Mouse (Mus musculus): ENCODE results near the gene Prkab2. TPM values are rescaled to one million over a fixed set of nuclear protein-coding genes. Genes with fewer than 3 reads are reported as not detected.

The Prkab2 gene
- polyA plus RNA-seq, 1 experiment from 2014 or later: 8.7 TPM

DNA sequence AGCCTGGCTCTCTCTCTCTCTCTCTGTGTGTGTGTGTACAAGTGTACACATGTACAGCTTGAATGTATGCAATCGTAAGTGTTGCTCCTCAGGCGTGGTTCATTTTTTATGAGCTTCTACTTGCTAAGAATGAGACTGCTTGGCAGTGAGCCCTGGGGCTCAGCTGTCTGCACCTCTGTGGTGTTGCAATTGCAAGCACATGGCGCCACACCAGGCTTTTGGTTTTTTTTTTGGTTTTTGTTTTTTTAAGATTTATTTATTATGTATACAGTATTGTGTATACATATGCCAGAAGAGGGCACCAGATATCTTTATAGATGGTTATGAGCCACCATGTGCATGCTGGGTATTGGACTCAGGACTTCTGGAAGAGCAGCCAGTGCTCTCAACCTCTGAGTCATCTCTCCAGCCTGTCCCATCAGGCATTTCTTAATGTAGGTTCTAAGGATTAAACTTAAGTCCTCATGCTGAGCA is 23.7 kb upstream of the Prkab2 start:
- Histone ChIP-seq H3K27ac (ENCODE audit: low read length) (no peak overlapping the region), H3K4me1 (ENCODE audit: control insufficient read depth, insufficient read depth, low read length) (0 out of 2 replicates have a peak, but pooled peaks cover 3% of the 10 kb centered on the region), H3K4me3 (ENCODE audit: low read depth, low read length) (no peak overlapping the region), H3K9ac (replicated peaks; ENCODE audit: low read depth, low read length) (no peak overlapping the region), H3K27me3 (ENCODE audit: control insufficient read depth, insufficient read depth, low read length) (no peaks in the 10 kb centered on the region), H3K9me3 (ENCODE audit: control insufficient read depth, low read depth, low read length) (no peaks in the 10 kb centered on the region), H3K36me3 (ENCODE audit: control insufficient read depth, insufficient read depth, low read length) (no peaks in the 10 kb centered on the region), H3K4me2 (replicated peaks; ENCODE audit: low read depth, low read length) (no peak overlapping the region)
- no peak for ATAC-seq (ENCODE audit: insufficient number of reproducible peaks, insufficient read depth, low FRiP score, low read depth)
- WGBS: 68% methylated on average over 3 of the region's 3 CpGs

DNA sequence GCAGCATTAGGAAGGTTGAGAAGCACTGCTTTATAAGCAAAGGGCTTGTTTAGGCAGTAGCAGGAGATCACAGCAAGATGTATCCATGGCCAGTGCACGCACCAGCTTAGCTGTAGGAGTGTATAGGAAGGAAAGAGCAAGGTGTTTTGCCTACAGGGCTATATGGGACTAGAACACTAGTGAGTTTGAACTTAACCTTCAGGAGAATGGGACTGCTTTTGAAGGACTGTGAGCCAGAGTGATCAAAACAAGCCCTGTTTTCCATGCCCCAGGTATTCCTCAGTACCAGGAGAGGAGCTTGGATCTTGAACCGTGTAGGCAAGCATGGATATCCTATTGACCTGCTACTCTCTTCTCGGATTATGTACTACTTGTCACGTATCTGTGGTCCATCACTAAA is 16.6 kb upstream of the Prkab2 start:
- no peak for ATAC-seq (ENCODE audit: insufficient number of reproducible peaks, insufficient read depth, low FRiP score, low read depth)
- Histone ChIP-seq H3K4me1 (ENCODE audit: control insufficient read depth, insufficient read depth, low read length) (no peaks in the 10 kb centered on the region), H3K9ac (replicated peaks; ENCODE audit: low read depth, low read length) (no peak overlapping the region), H3K27ac (ENCODE audit: low read length) (no peak overlapping the region), H3K36me3 (ENCODE audit: control insufficient read depth, insufficient read depth, low read length) (no peaks in the 10 kb centered on the region), H3K9me3 (ENCODE audit: control insufficient read depth, low read depth, low read length) (no peaks in the 10 kb centered on the region), H3K4me3 (ENCODE audit: low read depth, low read length) (no peak overlapping the region), H3K4me2 (replicated peaks; ENCODE audit: low read depth, low read length) (no peak overlapping the region), H3K27me3 (ENCODE audit: control insufficient read depth, insufficient read depth, low read length) (no peaks in the 10 kb centered on the region)
- 90% methylated on average over 4 of the region's 4 CpGs for WGBS

DNA sequence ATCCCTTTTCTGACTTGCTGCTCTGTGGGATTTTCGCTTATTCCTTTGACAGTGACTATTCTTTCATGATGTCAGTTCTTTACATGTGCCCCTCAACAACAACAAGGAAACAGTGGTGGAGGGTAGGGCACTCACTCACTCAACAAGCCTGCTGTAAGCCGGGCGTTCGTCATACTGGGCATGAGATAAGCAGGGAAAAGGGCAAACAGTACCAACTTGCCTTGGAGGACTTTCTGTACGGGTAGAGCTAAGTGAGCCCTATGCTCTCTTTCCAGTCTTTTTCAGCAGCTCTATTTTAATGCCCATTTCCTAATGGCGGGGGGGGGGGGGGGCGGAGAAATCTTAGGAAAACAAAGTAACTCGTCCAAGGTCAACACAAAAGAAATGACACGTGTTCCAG is 16.0 kb upstream of the Prkab2 start:
- no peaks in the 10 kb centered on the region for H3K9me3 ChIP-seq (ENCODE audit: control insufficient read depth, low read depth, low read length)
- no peak for ATAC-seq (ENCODE audit: insufficient number of reproducible peaks, insufficient read depth, low FRiP score, low read depth)
- WGBS: 79% methylated on average over 9 of the region's 9 CpGs
- no peaks in the 10 kb centered on the region for H3K27me3 ChIP-seq (ENCODE audit: control insufficient read depth, insufficient read depth, low read length)
- H3K9ac ChIP-seq (replicated peaks; ENCODE audit: low read depth, low read length): no peak overlapping the region
- H3K4me2 ChIP-seq (replicated peaks; ENCODE audit: low read depth, low read length): no peak overlapping the region
- no peaks in the 10 kb centered on the region for H3K36me3 ChIP-seq (ENCODE audit: control insufficient read depth, insufficient read depth, low read length)
- H3K4me1 ChIP-seq (ENCODE audit: control insufficient read depth, insufficient read depth, low read length): no peaks in the 10 kb centered on the region
- no peak overlapping the region for H3K4me3 ChIP-seq (ENCODE audit: low read depth, low read length)
- no peak overlapping the region for H3K27ac ChIP-seq (ENCODE audit: low read length)

DNA sequence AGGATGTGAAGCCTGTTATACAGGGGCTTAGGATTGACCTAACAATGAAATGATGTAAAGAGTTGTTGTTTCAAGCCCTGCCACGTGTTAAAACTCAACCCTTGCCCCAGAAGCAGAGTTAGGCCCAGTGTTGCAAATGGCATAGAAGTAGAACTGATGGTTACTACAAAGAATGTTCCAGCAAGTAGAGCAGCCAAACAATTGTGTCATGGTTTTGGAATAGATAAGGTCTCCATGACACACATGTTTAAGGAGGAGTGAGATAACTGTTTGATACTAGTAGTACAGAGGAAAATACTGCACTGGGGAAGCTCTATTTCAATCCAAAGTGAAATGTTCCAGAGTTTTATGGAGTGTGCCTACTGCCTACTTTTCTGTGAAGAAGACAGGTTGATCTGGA is 9.5 kb upstream of the Prkab2 start:
- WGBS: 41% methylated on average over 1 of the region's 1 CpGs
- Histone ChIP-seq H3K36me3 (ENCODE audit: control insufficient read depth, insufficient read depth, low read length) (no peaks in the 10 kb centered on the region), H3K9ac (replicated peaks; ENCODE audit: low read depth, low read length) (no peak overlapping the region), H3K4me2 (replicated peaks; ENCODE audit: low read depth, low read length) (no peak overlapping the region), H3K9me3 (ENCODE audit: control insufficient read depth, low read depth, low read length) (no peaks in the 10 kb centered on the region), H3K4me3 (ENCODE audit: low read depth, low read length) (no peak overlapping the region), H3K27me3 (ENCODE audit: control insufficient read depth, insufficient read depth, low read length) (no peaks in the 10 kb centered on the region), H3K4me1 (ENCODE audit: control insufficient read depth, insufficient read depth, low read length) (0 out of 2 replicates have a peak, but pooled peaks cover 4% of the 10 kb centered on the region), H3K27ac (ENCODE audit: low read length) (no peak overlapping the region)
- no peak for ATAC-seq (ENCODE audit: insufficient number of reproducible peaks, insufficient read depth, low FRiP score, low read depth)

- H3K9me3 ChIP-seq (ENCODE audit: control insufficient read depth, low read depth, low read length): no peaks in the 10 kb centered on the region
- no peak for ATAC-seq (ENCODE audit: insufficient number of reproducible peaks, insufficient read depth, low FRiP score, low read depth)
- WGBS: 52% methylated on average over 3 of the region's 3 CpGs
- no peaks in the 10 kb centered on the region for H3K27me3 ChIP-seq (ENCODE audit: control insufficient read depth, insufficient read depth, low read length)
- no peak overlapping the region for H3K4me3 ChIP-seq (ENCODE audit: low read depth, low read length)
- H3K9ac ChIP-seq (replicated peaks; ENCODE audit: low read depth, low read length): no peak overlapping the region
- no peak overlapping the region for H3K4me2 ChIP-seq (replicated peaks; ENCODE audit: low read depth, low read length)
- H3K36me3 ChIP-seq (ENCODE audit: control insufficient read depth, insufficient read depth, low read length): no peaks in the 10 kb centered on the region
- no peak overlapping the region for H3K27ac ChIP-seq (ENCODE audit: low read length)
- 0 out of 2 replicates have a peak, but pooled peaks cover 4% of the 10 kb centered on the region for H3K4me1 ChIP-seq (ENCODE audit: control insufficient read depth, insufficient read depth, low read length)
Measured at GRCm38 (mm10) chr3:97649022-97649421, 9.0 kb upstream of the Prkab2 start.

DNA sequence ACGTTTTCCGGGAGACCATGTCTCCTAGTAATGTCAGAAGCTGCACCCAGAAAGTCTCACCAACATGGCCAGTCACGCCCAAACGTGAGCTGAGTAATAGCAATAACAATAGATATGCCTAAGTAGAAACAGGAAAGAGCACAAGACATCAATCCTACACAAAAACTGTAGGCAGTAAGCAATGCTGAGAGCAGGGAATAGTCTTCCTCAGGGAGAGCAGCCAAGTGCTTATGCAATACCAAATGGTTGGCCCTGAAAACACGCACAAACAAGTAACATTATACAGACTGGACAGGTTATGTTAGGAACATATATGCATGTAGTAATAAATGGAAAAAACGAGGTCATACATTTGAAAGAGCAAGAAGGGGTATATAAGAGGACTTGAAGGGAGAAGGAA is 8.5 kb upstream of the Prkab2 start:
- Histone ChIP-seq H3K9me3 (ENCODE audit: control insufficient read depth, low read depth, low read length) (no peaks in the 10 kb centered on the region), H3K4me2 (replicated peaks; ENCODE audit: low read depth, low read length) (no peak overlapping the region), H3K4me3 (ENCODE audit: low read depth, low read length) (no peak overlapping the region), H3K4me1 (ENCODE audit: control insufficient read depth, insufficient read depth, low read length) (0 out of 2 replicates have a peak, but pooled peaks cover 4% of the 10 kb centered on the region), H3K27me3 (ENCODE audit: control insufficient read depth, insufficient read depth, low read length) (no peaks in the 10 kb centered on the region), H3K9ac (replicated peaks; ENCODE audit: low read depth, low read length) (no peak overlapping the region), H3K27ac (ENCODE audit: low read length) (no peak overlapping the region), H3K36me3 (ENCODE audit: control insufficient read depth, insufficient read depth, low read length) (no peaks in the 10 kb centered on the region)
- no peak for ATAC-seq (ENCODE audit: insufficient number of reproducible peaks, insufficient read depth, low FRiP score, low read depth)
- 69% methylated on average over 6 of the region's 6 CpGs for WGBS

DNA sequence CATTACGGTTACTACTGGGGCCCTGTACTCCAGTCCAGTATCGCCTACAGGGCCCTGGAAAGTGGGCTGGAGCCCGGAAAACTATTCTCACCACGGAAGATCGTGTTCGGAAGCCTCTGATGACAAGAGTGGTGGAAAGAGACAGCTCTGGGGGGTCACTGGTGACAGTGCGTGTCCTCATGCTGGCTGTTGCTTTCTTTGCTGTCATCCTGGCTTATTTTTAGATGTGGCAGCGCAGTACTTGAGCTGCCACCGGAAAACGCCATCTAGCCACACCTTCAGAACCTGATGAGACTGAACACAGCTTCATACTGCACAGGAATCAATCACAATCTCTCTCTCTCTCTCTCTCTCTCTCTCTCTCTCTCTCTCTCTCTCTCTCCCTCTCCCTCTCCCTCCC is 6.4 kb upstream of the Prkab2 start:
- Histone ChIP-seq H3K27me3 (ENCODE audit: control insufficient read depth, insufficient read depth, low read length) (no peaks in the 10 kb centered on the region), H3K36me3 (ENCODE audit: control insufficient read depth, insufficient read depth, low read length) (no peaks in the 10 kb centered on the region), H3K9me3 (ENCODE audit: control insufficient read depth, low read depth, low read length) (no peaks in the 10 kb centered on the region), H3K27ac (ENCODE audit: low read length) (no peak overlapping the region), H3K4me2 (replicated peaks; ENCODE audit: low read depth, low read length) (no peak overlapping the region), H3K9ac (replicated peaks; ENCODE audit: low read depth, low read length) (no peak overlapping the region), H3K4me1 (ENCODE audit: control insufficient read depth, insufficient read depth, low read length) (0 out of 2 replicates have a peak, but pooled peaks cover 4% of the 10 kb centered on the region), H3K4me3 (ENCODE audit: low read depth, low read length) (no peak overlapping the region)
- no peak for ATAC-seq (ENCODE audit: insufficient number of reproducible peaks, insufficient read depth, low FRiP score, low read depth)
- 68% methylated on average over 10 of the region's 10 CpGs for WGBS

DNA sequence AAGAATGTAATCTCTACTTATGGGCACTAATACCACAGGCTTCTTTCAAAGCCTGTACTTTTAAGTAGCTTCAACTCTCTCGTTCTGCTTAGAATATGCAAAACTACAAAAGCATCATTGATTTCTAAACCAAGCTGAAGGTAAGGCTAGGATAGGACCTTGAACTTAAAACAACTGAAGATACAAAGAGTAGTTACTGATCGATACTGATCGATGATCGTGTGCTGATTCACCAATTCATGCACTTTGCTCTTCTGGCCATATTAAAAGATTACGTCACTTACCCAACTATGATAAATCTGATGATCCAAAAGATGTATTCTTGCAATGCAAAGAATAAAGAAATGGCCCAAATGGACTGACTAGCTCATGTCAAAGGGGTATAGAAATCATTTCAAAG is 4.2 kb upstream of the Prkab2 start:
- Histone ChIP-seq H3K4me3 (ENCODE audit: low read depth, low read length) (no peak overlapping the region), H3K9ac (replicated peaks; ENCODE audit: low read depth, low read length) (no peak overlapping the region), H3K27me3 (ENCODE audit: control insufficient read depth, insufficient read depth, low read length) (no peaks in the 10 kb centered on the region), H3K4me1 (ENCODE audit: control insufficient read depth, insufficient read depth, low read length) (0 out of 2 replicates have a peak, but pooled peaks cover 8% of the 10 kb centered on the region), H3K36me3 (ENCODE audit: control insufficient read depth, insufficient read depth, low read length) (no peaks in the 10 kb centered on the region), H3K4me2 (replicated peaks; ENCODE audit: low read depth, low read length) (no peak overlapping the region), H3K9me3 (ENCODE audit: control insufficient read depth, low read depth, low read length) (no peaks in the 10 kb centered on the region), H3K27ac (ENCODE audit: low read length) (no peak overlapping the region)
- ATAC-seq (ENCODE audit: insufficient number of reproducible peaks, insufficient read depth, low FRiP score, low read depth): no peak
- WGBS: 93% methylated on average over 5 of the region's 5 CpGs

GRCm38 (mm10) chr3:97654901-97655300 is 3.1 kb upstream of the Prkab2 start:
- WGBS: 84% methylated on average over 8 of the region's 8 CpGs
- no peak overlapping the region for H3K4me3 ChIP-seq (ENCODE audit: low read depth, low read length)
- no peak for ATAC-seq (ENCODE audit: insufficient number of reproducible peaks, insufficient read depth, low FRiP score, low read depth)
- H3K36me3 ChIP-seq (ENCODE audit: control insufficient read depth, insufficient read depth, low read length): no peaks in the 10 kb centered on the region
- no peak overlapping the region for H3K4me2 ChIP-seq (replicated peaks; ENCODE audit: low read depth, low read length)
- no peak overlapping the region for H3K9ac ChIP-seq (replicated peaks; ENCODE audit: low read depth, low read length)
- no peak overlapping the region for H3K27ac ChIP-seq (ENCODE audit: low read length)
- H3K27me3 ChIP-seq (ENCODE audit: control insufficient read depth, insufficient read depth, low read length): no peaks in the 10 kb centered on the region
- peaks cover 15% of the 10 kb centered on the region; the same call in 1 of the 2 replicates for H3K4me1 ChIP-seq (ENCODE audit: control insufficient read depth, insufficient read depth, low read length)
- H3K9me3 ChIP-seq (ENCODE audit: control insufficient read depth, low read depth, low read length): no peaks in the 10 kb centered on the region
